Mouse (Mus musculus): ENCODE results near the gene Baz2a.

- TF ChIP-seq CTCF (IDR thresholded peaks at IDR 0.05; ENCODE audit: control insufficient read depth, insufficient read depth, insufficient replicate concordance, low read depth, low read length) (no peak), POLR2A (IDR thresholded peaks at IDR 0.05; ENCODE audit: control insufficient read depth, low read depth, low read length) (no peak)
Measured at GRCm38 (mm10) chr10:128133650-128134332, 42.4 kb downstream of the Baz2a start.
